ENCODE assay signal across 8 mouse cellular contexts in genomic region chr1:180569453-180569852, GRCm38 (mm10). TPM values are rescaled to one million over a fixed set of nuclear protein-coding genes. Genes with fewer than 3 reads are reported as not detected.
DNase-seq lines count a peak whose midpoint lies in the region; ATAC-seq and TF ChIP-seq lines count a peak whose summit lies in the region.

No protein-coding gene starts in this region.

- DNase-seq in left cerebral cortex, adult 2 months (ENCODE audit: extremely low spot score in 1 of 2, low spot score in 2 of 2), result no peak
- no peak for DNase-seq in left cerebral cortex, postnatal 14 days (ENCODE audit: low spot score in 2 of 2)
- peak; percentile 4 for DNase-seq in c-Kit-negative CD71-positive TER-119-positive erythroid progenitor cells, embryonic 14.5 days (ENCODE audit: low read depth, low spot score)
- DNase-seq in gastrocnemius, adult 18-20 months (ENCODE audit: low spot score), result no peak
- no peak for DNase-seq in left cerebral cortex, postnatal 4 days
- DNase-seq in layer of hippocampus, adult 18-20 months (ENCODE audit: low spot score in 2 of 2), result no peak

- H3K9me3 ChIP-seq in hindbrain, embryonic 15.5 days, result no peaks in the 10 kb centered on the region

- WGBS in hindbrain, embryonic 15.5 days, result under 1% methylated on average over 17 of the region's 17 CpGs

- H3K27ac ChIP-seq in left cerebral cortex, adult 2 months, result peak overlapping the region; percentile 87
- peak overlapping the region; percentile 89 for H3K27ac ChIP-seq in hindbrain, embryonic 15.5 days (replicated peaks)

- H3K4me1 ChIP-seq in hindbrain, embryonic 15.5 days (replicated peaks), result peaks cover 32% of the 10 kb centered on the region

- peaks cover 11% of the 10 kb centered on the region for H3K36me3 ChIP-seq in hindbrain, embryonic 15.5 days
- H3K36me3 ChIP-seq in myocyte (ENCODE audit: control insufficient read depth, insufficient read depth), result no peaks in the 10 kb centered on the region

- H3K4me2 ChIP-seq in hindbrain, embryonic 15.5 days, result peak overlapping the region; percentile 87
- peak overlapping the region; percentile 99 for H3K4me2 ChIP-seq in myocyte (ENCODE audit: low read depth)

- no peak for ATAC-seq in hindbrain, embryonic 15.5 days (ENCODE audit: low FRiP score, low read depth)

- peak overlapping the region; percentile 96 for H3K4me3 ChIP-seq in left cerebral cortex, adult 2 months
- peak overlapping the region; percentile 92 for H3K4me3 ChIP-seq in hindbrain, embryonic 15.5 days
- peak overlapping the region; percentile 61 for H3K4me3 ChIP-seq in myocyte

- peaks cover 37% of the 10 kb centered on the region for H3K79me2 ChIP-seq in myocyte (ENCODE audit: control insufficient read depth, insufficient read depth)

- no peaks in the 10 kb centered on the region for H3K27me3 ChIP-seq in hindbrain, embryonic 15.5 days
- H3K27me3 ChIP-seq in myocyte (ENCODE audit: control insufficient read depth, insufficient read depth, insufficient read length), result no peaks in the 10 kb centered on the region

- peak overlapping the region; percentile 37 for H3ac ChIP-seq in myocyte (ENCODE audit: control insufficient read depth, insufficient read length)

- TF ChIP-seq POLR2A in myocyte (IDR thresholded peaks at IDR 0.05; ENCODE audit: insufficient read length, low read depth), result no peak

- H3K9ac ChIP-seq in hindbrain, embryonic 15.5 days, result peak overlapping the region; percentile 98

- intact Hi-C loops in left cerebral cortex, adult 2 months (cut with DNase I), result loop anchor here (2.0 to 5.0 kb wide), 4 partner anchors 73 to 302 kb away; partner anchors contain the start of genes Lin9 and Stum
- intact Hi-C loops in left cerebral cortex, postnatal 14 days (cut with DNase I), result loop anchor here (5.0 kb wide), 1 partner anchor 107 kb away; no protein-coding TSS in a partner anchor
- intact Hi-C loops in left cerebral cortex, postnatal 4 days (cut with DNase I), result loop anchor here (10.0 kb wide), 1 partner anchor 305 kb away; the partner anchor contains the start of gene Psen2

- TF ChIP-seq CTCF in left cerebral cortex, adult 2 months (IDR thresholded peaks at IDR 0.05), result no peak

TF ChIP-seq in myocyte, 11 proteins besides CTCF, POLR2A, EP300 and RAD21:
- TF ChIP-seq SRF (IDR thresholded peaks at IDR 0.05; ENCODE audit: control insufficient read depth, insufficient read length, low read depth) (no peak), CEBPB (IDR thresholded peaks at IDR 0.05; ENCODE audit: insufficient read depth, poor library complexity, severe bottlenecking) (no peak), MYOG (IDR thresholded peaks at IDR 0.05; ENCODE audit: control insufficient read depth in 1 of 3, insufficient read depth in 1 of 3, insufficient read length in 2 of 3, low read depth in 2 of 3) (no peak), POLR2AphosphoS2 (IDR thresholded peaks at IDR 0.05; ENCODE audit: insufficient read length, low read depth) (no peak)
TF ChIP-seq in myocyte: peak in this region for 0.

RNA-seq across cellular contexts. Expression of gene Parp1, which starts 0.7 kb away (rescaled TPM):
- 10 to 100 TPM; 89.0 to 90.3 TPM for total RNA-seq in left cerebral cortex, adult 2 months (2021)
- 100 to 1,000 TPM; 102 to 109 TPM for total RNA-seq in left cerebral cortex, postnatal 14 days (2021)
- polyA plus RNA-seq in hindbrain, embryonic 15.5 days (2015; fragmentation: Nextera tagmentation; extraction: Ambion mirVana), result 92.7 and 93.5 TPM in 2 replicates
- 29.2 TPM for polyA plus RNA-seq in myocyte (2012; fragmentation: generic; extraction: Trizol)
- total RNA-seq in gastrocnemius, adult 18-20 months (2021), result 10 to 100 TPM; 57.0 to 64.2 TPM
- 100 to 1,000 TPM; 109 to 113 TPM for total RNA-seq in left cerebral cortex, postnatal 4 days (2021)
- total RNA-seq in layer of hippocampus, adult 18-20 months (2021), result 100 to 1,000 TPM; 123 to 129 TPM
